Mouse (Mus musculus) heart, adult 2 months (tissue): ENCODE measurements around the gene Lhx2.

Source experiments
- CTCF ChIP-seq: fragments of 200-600 bp; IDR thresholded peaks from 2 replicates; pipeline ENCODE4 v1.8.1; 2022; ENCODE audit warnings: antibody characterized with exemption, mild to moderate bottlenecking, moderate library complexity
- EP300 ChIP-seq: fragments of 200-500 bp; IDR thresholded peaks from 2 replicates; pipeline ENCODE4 v1.6.1; 2011; ENCODE audit warnings: low read depth, low read length, control low read depth; ENCODE audit not compliant: insufficient read depth
- POLR2A ChIP-seq: fragments of 200-500 bp; IDR thresholded peaks from 2 replicates; pipeline ENCODE4 v1.6.1; 2011; ENCODE audit warnings: mild to moderate bottlenecking, low read depth, low read length, control low read depth; ENCODE audit not compliant: insufficient read depth

DNA sequence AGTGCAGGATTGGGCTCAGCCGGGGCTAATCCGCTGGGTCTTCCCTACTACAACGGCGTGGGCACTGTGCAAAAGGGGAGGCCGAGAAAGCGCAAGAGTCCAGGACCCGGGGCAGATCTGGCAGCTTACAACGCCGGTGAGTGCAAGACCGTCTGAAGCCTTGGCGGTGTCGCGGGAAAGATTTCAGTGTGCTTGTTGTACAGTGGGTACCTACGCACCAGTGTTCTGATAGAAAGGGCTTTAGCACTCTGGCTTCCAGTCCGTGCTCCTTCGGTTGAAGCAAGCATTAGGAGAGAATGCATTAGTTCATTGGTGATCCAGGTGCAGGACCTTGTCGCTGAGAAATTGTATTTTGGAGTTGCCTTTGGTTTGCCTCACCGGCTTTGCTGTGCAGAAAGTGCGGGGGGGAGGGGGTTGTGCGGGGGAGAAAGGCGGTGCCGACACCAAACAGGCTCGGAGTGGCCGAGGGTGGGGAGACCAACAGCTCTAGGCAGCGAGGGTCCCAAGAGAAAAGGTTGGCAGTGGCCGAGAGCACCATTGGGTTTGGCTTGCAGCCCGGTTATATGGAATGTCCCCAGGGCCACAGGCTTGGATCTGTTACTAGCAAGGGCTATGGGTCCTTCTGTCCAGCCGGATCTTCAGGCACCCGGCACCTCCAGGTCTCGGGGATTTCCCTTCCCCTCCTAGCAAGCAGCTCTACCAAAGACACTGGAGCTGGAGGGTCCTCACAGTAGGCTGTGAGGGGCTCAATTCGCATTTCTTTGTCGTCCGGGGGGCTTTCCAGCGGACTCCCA lies 15.8 kb downstream of the Lhx2 start:
- TF ChIP-seq CTCF = no peak
- TF ChIP-seq EP300 = no peak
- no peak for TF ChIP-seq POLR2A
